Mouse (Mus musculus): ENCODE results near the gene Med13l.

- no peak for TF ChIP-seq CTCF (IDR thresholded peaks at IDR 0.05; ENCODE audit: borderline replicate concordance, control insufficient read depth, extremely low read depth, insufficient read depth, low read length, poor library complexity)
- TF ChIP-seq POLR2A (IDR thresholded peaks at IDR 0.05; ENCODE audit: control insufficient read depth, extremely low read depth, insufficient read depth, low read length, poor library complexity): no peak
These were observed 202.2 kb downstream of the Med13l start for GRCm38 (mm10) chr5:118762499-118763185.
